Mouse (Mus musculus): ENCODE data around the gene Rraga. TPM values are rescaled to one million over a fixed set of nuclear protein-coding genes. Genes with fewer than 3 reads are reported as not detected.

Gene Rraga
- 66.0 TPM for polyA plus RNA-seq (2021)

DNA sequence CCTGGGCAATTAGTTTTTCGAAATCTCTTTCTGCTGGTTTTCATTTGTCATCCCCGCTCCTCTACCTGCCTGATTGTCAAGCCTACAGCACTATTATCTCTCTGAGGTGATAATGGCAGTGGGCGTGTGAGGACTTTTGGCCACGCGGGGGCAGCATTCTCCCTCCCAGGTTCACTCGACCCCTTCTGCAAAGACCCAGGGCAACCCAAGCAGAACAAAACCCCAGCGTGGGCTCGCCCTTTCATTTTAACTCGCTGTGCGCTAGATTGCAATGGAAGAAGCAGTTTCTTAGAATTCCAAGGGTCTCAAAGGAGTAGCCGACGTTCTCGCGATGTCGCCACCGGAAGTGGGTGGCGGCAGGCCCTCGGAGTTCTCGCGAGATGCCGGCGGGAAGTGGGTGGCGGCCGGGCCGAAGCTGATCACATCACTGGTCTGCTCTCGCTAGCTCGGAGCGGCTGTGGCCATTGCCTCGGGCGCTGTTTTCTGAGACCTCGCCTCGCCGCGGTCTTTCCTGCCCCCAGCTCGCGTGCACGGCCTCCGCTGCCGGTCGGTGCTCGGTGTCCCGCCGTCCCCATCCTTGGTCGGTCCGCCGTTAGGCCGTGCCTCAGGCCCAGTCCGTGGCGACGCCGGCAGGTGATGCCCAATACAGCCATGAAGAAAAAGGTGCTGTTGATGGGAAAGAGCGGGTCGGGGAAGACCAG is at the start of gene Rraga:
Gene Rraga, plus strand, starts transcription at position 386 of the 701 bp plus-strand sequence.
- ChIA-PET POLR2A (no interaction called here), CTCF (interaction anchor here (1.0 to 1.9 kb wide), 2 partner anchors 10 to 32 kb away, joined by 3 to 5 read pairs; no protein-coding TSS in a partner anchor)
- ATAC-seq (peak; percentile 94), DNase-seq (ENCODE audit: low read depth, low spot score) (peak; percentile 63)
- in situ Hi-C loops (cut with MboI; ENCODE audit: low pct_unique_long_range_greater_than_20kb) = loop anchor here (5.0 to 25.0 kb wide), 2 partner anchors 122 to 262 kb away; no protein-coding TSS in a partner anchor
- H3K27me3 ChIP-seq = no peaks in the 10 kb centered on the region
- TF ChIP-seq CTCF (IDR thresholded peaks at IDR 0.05) = peak; percentile 89

DNA sequence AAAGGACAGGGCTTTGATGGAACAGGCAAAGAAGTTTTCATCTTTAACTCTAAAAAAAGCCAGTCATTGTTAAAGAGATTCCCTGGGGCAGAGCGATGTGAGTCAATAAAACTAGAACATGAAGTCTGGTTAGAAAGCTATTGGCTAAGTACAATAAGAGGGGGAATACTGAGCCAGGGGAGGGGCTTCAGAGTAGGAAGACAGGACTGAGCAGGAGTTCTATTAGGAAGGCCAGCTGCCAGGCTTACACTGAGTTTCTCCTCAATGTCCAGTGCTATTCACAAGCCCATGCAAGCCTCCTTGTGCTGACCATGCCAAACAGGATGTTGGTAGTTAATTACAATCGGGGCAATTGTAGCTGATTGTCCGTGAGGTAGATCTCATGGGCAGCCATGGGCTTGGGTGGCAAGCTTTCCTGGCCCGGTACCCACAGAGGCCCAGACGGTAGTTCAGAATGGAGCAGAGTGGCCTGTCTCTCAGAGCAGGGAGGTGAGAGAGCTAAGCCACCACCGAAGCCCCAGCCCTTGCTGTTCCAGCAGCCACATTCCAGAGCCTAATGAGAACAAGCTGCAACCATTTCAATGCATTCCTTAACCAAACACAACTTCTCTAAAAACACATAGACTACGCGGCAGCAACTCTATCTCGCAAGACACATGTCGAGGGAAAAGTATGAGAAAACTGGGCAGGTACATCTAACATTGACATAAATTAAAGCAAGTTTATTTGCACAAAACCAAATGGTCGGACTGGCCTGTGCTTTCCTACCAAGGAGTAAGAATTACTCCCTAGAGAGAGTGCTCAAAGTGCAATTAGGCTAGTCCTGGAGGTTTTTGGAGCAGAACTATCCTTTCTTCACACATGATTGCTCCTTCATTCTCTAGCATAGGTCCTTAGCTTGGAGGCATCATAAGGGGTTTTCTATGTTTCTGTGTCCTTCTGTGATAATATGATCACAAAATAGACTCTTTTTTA is 48.0 kb upstream of the Rraga start:
- DNase-seq (ENCODE audit: low read depth, low spot score) (no peak), ATAC-seq (no peak)
- in situ Hi-C loops (cut with MboI; ENCODE audit: low pct_unique_long_range_greater_than_20kb) = loop anchor here (25.0 kb wide), 1 partner anchor 690 kb away; no protein-coding TSS in a partner anchor
- H3K27me3 ChIP-seq = peaks cover 2% of the 10 kb centered on the region
- POLR2A ChIA-PET = no interaction called here
- CTCF ChIA-PET = interaction anchor here (0.9 to 1.1 kb wide), 2 partner anchors 12 to 28 kb away, joined by 3 to 5 read pairs; no protein-coding TSS in a partner anchor
- no peak for TF ChIP-seq CTCF (IDR thresholded peaks at IDR 0.05)

DNA sequence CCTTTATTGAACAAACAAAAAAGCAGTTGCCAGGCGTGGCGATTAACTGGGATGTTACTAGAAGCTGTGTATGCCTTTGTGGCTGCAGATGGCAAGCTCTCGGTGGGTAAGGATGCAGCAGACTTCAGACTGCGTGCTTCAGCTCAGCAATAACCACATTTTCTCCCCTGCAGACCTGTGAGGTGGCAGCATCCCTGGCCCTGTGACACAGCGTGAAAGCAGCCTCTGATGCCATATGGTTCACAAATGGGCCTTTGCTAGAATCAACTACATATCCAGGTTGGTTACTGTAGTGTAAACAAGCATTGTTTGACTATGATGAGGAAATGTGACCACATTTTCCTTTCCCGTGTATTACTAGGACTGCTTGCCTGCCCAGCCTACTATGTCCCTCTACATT is 46.3 kb upstream of the Rraga start:
- no peak for TF ChIP-seq CTCF (IDR thresholded peaks at IDR 0.05)
- H3K27me3 ChIP-seq = peaks cover 2% of the 10 kb centered on the region
- ChIA-PET CTCF (no interaction called here), POLR2A (no interaction called here)
- ATAC-seq (no peak), DNase-seq (ENCODE audit: low read depth, low spot score) (no peak)
- in situ Hi-C loops (cut with MboI; ENCODE audit: low pct_unique_long_range_greater_than_20kb) = loop anchor here (25.0 kb wide), 1 partner anchor 692 kb away; no protein-coding TSS in a partner anchor

DNA sequence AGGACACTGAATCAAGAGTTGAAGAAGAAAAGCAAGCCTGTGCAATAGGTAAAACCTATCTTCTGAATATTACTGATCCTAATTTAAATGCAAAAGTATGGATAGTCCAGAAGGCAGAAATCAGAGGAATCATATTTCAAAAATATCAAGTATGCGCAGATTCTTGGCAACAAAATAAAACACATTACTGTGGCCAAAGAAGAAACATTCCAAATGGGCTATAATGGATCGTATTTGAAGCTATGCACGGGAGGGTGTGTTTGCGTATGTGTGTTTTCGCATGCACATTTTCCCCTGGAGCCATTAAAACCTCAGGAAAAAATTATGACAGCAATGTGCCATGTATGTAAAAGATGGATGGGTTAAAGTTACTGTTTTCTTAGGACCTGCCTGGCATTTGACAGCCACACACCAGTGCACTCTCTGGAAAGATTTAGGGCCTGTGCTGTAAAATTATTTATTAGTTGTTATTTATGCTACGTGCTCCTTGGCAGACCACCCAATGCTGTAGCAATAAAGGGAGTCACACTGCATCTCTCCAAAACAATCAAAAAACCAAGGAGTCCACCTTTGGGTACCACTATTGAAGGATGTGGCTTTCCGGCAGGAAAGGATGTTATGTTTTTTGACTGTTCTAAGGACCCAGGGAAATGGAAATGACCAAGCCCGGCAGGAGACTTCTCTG is 41.9 kb upstream of the Rraga start:
- no peak for ATAC-seq
- ChIA-PET POLR2A (no interaction called here), CTCF (interaction anchor here (1.0 kb wide), 1 partner anchor 21 kb away, joined by 3 read pairs; no protein-coding TSS in a partner anchor)
- TF ChIP-seq CTCF (IDR thresholded peaks at IDR 0.05) = no peak
- in situ Hi-C loops (cut with MboI; ENCODE audit: low pct_unique_long_range_greater_than_20kb) = loop anchor here (25.0 kb wide), 1 partner anchor 696 kb away; no protein-coding TSS in a partner anchor
- H3K27me3 ChIP-seq = peaks cover 2% of the 10 kb centered on the region
- DNase-seq (ENCODE audit: low read depth, low spot score) = no peak

DNA sequence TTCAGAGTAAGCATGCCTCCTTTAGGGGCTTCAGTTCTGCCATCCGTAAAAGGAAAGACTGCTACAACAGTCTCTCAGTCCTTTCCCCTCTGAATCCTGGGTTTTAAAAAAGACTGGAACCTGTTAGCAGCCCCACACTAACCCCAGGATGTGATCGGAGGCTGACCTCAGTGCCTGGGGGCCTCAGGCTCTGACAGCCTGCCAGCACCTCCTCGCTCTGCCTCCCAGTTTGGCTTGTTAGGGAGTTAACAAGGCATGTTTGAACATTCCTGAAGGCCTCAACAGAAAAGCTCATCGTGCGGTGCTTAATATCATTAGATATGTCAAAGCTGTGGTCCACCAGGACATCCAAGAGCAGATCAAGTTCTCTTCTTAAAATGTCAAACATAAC is 41.4 kb upstream of the Rraga start:
- no peak for TF ChIP-seq CTCF (IDR thresholded peaks at IDR 0.05)
- CTCF ChIA-PET = interaction anchor here (1.0 kb wide), 1 partner anchor 21 kb away, joined by 3 read pairs; no protein-coding TSS in a partner anchor
- ATAC-seq (no peak), DNase-seq (ENCODE audit: low read depth, low spot score) (no peak)
- in situ Hi-C loops (cut with MboI; ENCODE audit: low pct_unique_long_range_greater_than_20kb) = loop anchor here (25.0 kb wide), 1 partner anchor 697 kb away; no protein-coding TSS in a partner anchor
- peaks cover 2% of the 10 kb centered on the region for H3K27me3 ChIP-seq
- POLR2A ChIA-PET = no interaction called here

DNA sequence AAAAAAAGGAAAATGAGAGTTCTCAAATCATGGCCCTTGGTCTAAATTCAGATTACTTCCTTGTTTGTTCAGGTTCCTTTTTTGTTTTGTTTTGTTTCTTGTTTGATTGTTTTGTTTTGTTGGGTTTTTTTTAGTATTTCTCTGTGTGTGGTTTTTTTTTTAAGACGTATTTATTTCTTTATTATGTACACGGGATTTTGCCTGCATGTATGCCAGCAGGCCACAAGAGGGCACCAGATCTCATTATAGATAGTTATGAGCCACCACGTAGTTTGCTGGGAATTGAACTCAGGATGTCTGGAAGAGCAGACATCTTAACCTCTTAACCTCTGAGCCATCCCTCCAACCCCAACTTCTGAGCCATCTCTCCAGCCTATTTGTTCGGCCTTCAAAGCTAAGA is 37.5 kb upstream of the Rraga start:
- ChIA-PET CTCF (interaction anchor here (1.0 kb wide), 1 partner anchor 9 kb away, joined by 3 read pairs; no protein-coding TSS in a partner anchor), POLR2A (no interaction called here)
- TF ChIP-seq CTCF (IDR thresholded peaks at IDR 0.05) = peak; percentile 35
- H3K27me3 ChIP-seq = no peaks in the 10 kb centered on the region
- no peak for DNase-seq (ENCODE audit: low read depth, low spot score)
- no peak for ATAC-seq
- in situ Hi-C loops (cut with MboI; ENCODE audit: low pct_unique_long_range_greater_than_20kb) = loop anchor here (25.0 kb wide), 1 partner anchor 701 kb away; no protein-coding TSS in a partner anchor

DNA sequence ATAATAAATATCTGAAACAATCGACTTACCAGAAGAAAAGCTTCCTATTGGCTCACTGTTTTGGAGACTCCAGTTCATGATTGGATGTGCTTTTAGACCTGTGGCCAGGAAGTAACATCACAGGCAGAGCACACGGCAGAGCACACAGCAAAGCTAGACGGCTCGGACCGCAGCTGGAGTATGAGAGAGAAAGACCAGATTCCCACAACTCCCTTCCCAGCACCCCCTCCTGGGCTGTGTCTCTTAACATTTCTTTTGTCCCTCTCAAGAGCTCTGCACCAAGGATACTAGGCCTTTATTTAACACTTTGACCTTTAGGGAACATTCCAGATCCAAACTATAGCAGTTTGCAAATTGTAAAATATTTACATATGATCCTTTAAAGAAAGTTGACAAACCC is 36.5 kb upstream of the Rraga start:
- no peak for DNase-seq (ENCODE audit: low read depth, low spot score)
- POLR2A ChIA-PET = no interaction called here
- no peaks in the 10 kb centered on the region for H3K27me3 ChIP-seq
- no peak for TF ChIP-seq CTCF (IDR thresholded peaks at IDR 0.05)
- no peak for ATAC-seq
- in situ Hi-C loops (cut with MboI; ENCODE audit: low pct_unique_long_range_greater_than_20kb) = loop anchor here (25.0 kb wide), 1 partner anchor 702 kb away; no protein-coding TSS in a partner anchor
- CTCF ChIA-PET = interaction anchor here (1.0 kb wide), 1 partner anchor 12 kb away, joined by 3 read pairs; no protein-coding TSS in a partner anchor

DNA sequence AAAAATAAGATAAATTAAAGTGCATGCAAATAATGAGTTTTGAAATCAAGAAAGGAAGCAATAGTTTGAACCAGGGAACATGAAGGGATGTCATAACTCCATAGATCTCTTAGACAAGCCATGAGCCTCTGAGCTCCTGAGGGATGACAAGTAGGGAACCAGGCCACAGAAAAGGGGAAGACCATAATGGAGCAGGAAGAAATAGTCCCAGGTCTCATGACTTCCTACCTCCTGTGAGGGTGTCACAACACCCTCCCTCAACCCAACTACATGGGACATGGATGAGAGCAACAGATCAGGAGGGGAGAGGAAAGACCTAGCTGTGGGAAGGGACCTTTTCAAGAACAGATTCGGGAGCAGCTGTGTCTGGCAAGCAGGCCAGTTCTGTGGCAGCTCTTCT is 33.9 kb upstream of the Rraga start:
- POLR2A ChIA-PET = no interaction called here
- no peak for ATAC-seq

DNA sequence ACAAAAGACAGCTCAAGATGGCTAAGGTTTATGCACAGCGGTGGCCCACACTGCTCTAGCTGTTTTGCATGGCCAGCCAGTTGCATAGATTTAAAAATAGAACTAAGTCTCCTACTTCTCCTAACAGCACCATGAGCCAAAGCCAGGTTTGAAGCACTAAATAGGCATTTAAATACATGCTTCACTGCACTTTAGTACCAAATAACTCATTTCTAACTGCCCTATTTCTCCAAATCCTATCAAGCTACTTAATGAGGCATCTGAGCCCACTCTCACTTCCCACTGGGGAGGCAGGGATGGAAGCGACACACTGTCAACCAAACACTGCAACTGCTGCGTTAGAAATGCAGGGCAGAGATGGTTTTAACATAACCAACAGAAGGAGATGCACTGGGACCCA is 31.5 kb upstream of the Rraga start:
- CTCF ChIA-PET = interaction anchor here (0.8 to 3.3 kb wide), 4 partner anchors 9 to 713 kb away, joined by 3 to 19 read pairs (median 4); no protein-coding TSS in a partner anchor
- no peaks in the 10 kb centered on the region for H3K27me3 ChIP-seq
- no peak for TF ChIP-seq CTCF (IDR thresholded peaks at IDR 0.05)
- DNase-seq (ENCODE audit: low read depth, low spot score) (no peak), ATAC-seq (no peak)
- POLR2A ChIA-PET = no interaction called here
- in situ Hi-C loops (cut with MboI; ENCODE audit: low pct_unique_long_range_greater_than_20kb) = loop anchor here (25.0 kb wide), 1 partner anchor 707 kb away; no protein-coding TSS in a partner anchor

More for the DNA sequence above, 33.9 kb upstream of the Rraga start:
- H3K27me3 ChIP-seq = no peaks in the 10 kb centered on the region
- no peak for DNase-seq (ENCODE audit: low read depth, low spot score)
- in situ Hi-C loops (cut with MboI; ENCODE audit: low pct_unique_long_range_greater_than_20kb) = loop anchor here (25.0 kb wide), 1 partner anchor 704 kb away; no protein-coding TSS in a partner anchor
- TF ChIP-seq CTCF (IDR thresholded peaks at IDR 0.05) = no peak
- CTCF ChIA-PET = no interaction called here
